Mouse (Mus musculus) limb, embryonic 14.5 days (tissue): ENCODE results near the gene Nceh1. TPM values are rescaled to one million over a fixed set of nuclear protein-coding genes. Genes with fewer than 3 reads are reported as not detected.

Experiments used
- ATAC-seq: fragments of 200-750 bp; cut with Nextera tagmentation; 2 replicates; pipeline ENCODE4 v1.8.0; 2017; ENCODE audit warnings: low read depth, moderate number of reproducible peaks, moderate TSS enrichment; ENCODE audit not compliant: low FRiP score
- DNase-seq: peaks from one replicate; pipeline ENCODE4 v3.0.0-alpha.2; 2015; ENCODE audit warnings: low spot score
- H3K27ac ChIP-seq: fragments of 300-500 bp; sonication (generic); replicated peaks from 2 replicates; pipeline ENCODE4 v1.5.1; 2014; ENCODE audit warnings: low read depth, mild to moderate bottlenecking, low read length, moderate library complexity, mixed read lengths
- H3K27me3 ChIP-seq: fragments of 300-500 bp; sonication (generic); 2 replicates; pipeline ENCODE4 v1.6.1; 2014; ENCODE audit warnings: low read length, mixed read lengths; ENCODE audit not compliant: control insufficient read depth, insufficient read depth
- H3K36me3 ChIP-seq: fragments of 300-500 bp; sonication (generic); 2 replicates; pipeline ENCODE4 v1.6.1; 2014; ENCODE audit warnings: mild to moderate bottlenecking, low read length, moderate library complexity, mixed read lengths; ENCODE audit not compliant: control insufficient read depth, insufficient read depth
- H3K4me1 ChIP-seq: fragments of 300-500 bp; sonication (generic); 2 replicates; pipeline ENCODE4 v1.6.1; 2014; ENCODE audit warnings: antibody characterized with exemption, low read length, mixed read lengths; ENCODE audit not compliant: control insufficient read depth, insufficient read depth
- H3K4me2 ChIP-seq: fragments of 300-500 bp; sonication (generic); replicated peaks from 2 replicates; pipeline ENCODE4 v1.6.1; 2014; ENCODE audit warnings: low read depth, mild to moderate bottlenecking, low read length, moderate library complexity; ENCODE audit not compliant: severe bottlenecking
- H3K4me3 ChIP-seq: fragments of 300-500 bp; sonication (generic); replicated peaks from 2 replicates; pipeline ENCODE4 v1.5.1; 2014; ENCODE audit warnings: low read length
- H3K9ac ChIP-seq: fragments of 300-500 bp; sonication (generic); 2 replicates; pipeline ENCODE4 v1.6.1; 2014; ENCODE audit warnings: mild to moderate bottlenecking, low read depth, low read length, moderate library complexity; ENCODE audit not compliant: severe bottlenecking
- H3K9me3 ChIP-seq: fragments of 300-500 bp; sonication (generic); 2 replicates; pipeline ENCODE4 v1.6.1; 2016; ENCODE audit warnings: low read length; ENCODE audit not compliant: control insufficient read depth
- POLR2A ChIP-seq: fragments of 200-500 bp; IDR thresholded peaks from 2 replicates; pipeline ENCODE4 v1.8.0; 2012; ENCODE audit warnings: inconsistent platforms, mild to moderate bottlenecking, moderate library complexity, borderline replicate concordance; ENCODE audit not compliant: insufficient read depth, insufficient read length; ENCODE audit errors: extremely low read depth
- WGBS: fragments of 180-500 bp; shearing (Covaris S2); extraction: QIAGEN DNeasy Blood & Tissue Kit; methylation state at CpG from one replicate; pipeline ENCODE4 v1.1.7; 2014; 5-methylcytosine and 5-hydroxymethylcytosine counted together
- polyA plus RNA-seq, 2 experiments: library from polyadenylated mRNA; depleted of rRNA in 1 of 2; stranded (reverse) in 1 of 2; unstranded in 1 of 2; fragments of >200 nt; fragmentation: Nextera tagmentation in 1 of 2; extraction: Ambion mirVana in 1 of 2; gene quantifications; 2 replicates each; pipeline versions ENCODE4 v1.2.1 to v1.2.3; 2012 to 2014

The Nceh1 gene
- polyA plus RNA-seq, 2 experiments, result 1.4 to 2.8 TPM

DNA sequence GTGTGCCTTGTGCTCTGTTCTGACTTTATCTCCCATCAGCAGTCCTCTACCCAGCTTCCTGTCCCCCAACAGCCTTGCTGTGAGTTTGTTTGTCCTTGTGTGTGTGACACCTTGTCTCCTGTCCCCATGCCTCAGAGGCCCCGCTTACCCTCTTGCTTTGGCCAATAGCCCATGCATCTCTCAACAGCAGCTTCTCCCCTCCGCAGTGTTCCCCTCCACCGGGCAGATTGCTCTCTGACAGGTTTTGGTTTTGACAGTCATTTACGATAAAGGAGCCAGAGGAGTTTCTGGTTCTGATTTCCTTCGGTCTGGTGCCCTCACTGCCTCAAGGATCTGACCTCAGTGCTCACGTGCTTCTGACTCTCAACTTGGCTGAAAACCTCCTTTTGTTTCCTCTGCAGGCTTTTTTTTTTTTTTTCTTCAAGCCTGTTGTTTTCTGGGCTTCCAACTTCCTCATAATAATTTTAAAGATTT, 11.1 kb downstream of the Nceh1 start:
- no peak overlapping the region for H3K4me2 ChIP-seq
- no peak for TF ChIP-seq POLR2A

DNA sequence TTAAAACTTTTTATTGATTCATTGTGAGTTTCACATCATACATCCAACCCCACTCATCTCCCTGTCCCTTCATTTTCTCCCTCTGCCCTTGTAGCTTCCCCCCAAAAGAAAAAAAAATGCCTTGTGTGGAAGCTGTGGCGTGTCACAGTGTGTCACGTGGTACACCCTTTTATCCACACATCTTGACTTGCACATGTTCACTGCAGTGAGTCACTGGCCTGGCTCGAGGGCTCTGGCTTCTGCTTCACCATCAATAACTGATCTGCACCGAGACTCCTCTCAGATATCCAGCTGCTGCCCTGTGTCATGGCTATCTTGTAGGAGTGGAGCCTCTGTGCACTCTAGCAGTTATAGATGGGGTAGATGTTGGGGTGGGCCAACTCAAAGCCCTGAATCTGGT, 12.4 kb downstream of the Nceh1 start:
- Histone ChIP-seq H3K27me3 (no peaks in the 10 kb centered on the region), H3K4me1 (no peaks in the 10 kb centered on the region), H3K9me3 (no peaks in the 10 kb centered on the region), H3K36me3 (no peaks in the 10 kb centered on the region), H3K4me2 (no peak overlapping the region), H3K27ac (no peak overlapping the region), H3K9ac (no peak overlapping the region), H3K4me3 (no peak overlapping the region)
- TF ChIP-seq POLR2A, result no peak
- WGBS, result 79% methylated on average over 4 of the region's 4 CpGs
- ATAC-seq, result no peak
- DNase-seq, result no peak

More for the DNA sequence above, 11.1 kb downstream of the Nceh1 start:
- Histone ChIP-seq H3K9ac (no peak overlapping the region), H3K9me3 (no peaks in the 10 kb centered on the region), H3K36me3 (no peaks in the 10 kb centered on the region), H3K4me3 (no peak overlapping the region), H3K27ac (no peak overlapping the region), H3K4me1 (no peaks in the 10 kb centered on the region), H3K27me3 (no peaks in the 10 kb centered on the region)
- 42% methylated on average over 6 of the region's 6 CpGs for whole genome bisulfite sequencing
- DNase-seq (no peak), ATAC-seq (no peak)

DNA sequence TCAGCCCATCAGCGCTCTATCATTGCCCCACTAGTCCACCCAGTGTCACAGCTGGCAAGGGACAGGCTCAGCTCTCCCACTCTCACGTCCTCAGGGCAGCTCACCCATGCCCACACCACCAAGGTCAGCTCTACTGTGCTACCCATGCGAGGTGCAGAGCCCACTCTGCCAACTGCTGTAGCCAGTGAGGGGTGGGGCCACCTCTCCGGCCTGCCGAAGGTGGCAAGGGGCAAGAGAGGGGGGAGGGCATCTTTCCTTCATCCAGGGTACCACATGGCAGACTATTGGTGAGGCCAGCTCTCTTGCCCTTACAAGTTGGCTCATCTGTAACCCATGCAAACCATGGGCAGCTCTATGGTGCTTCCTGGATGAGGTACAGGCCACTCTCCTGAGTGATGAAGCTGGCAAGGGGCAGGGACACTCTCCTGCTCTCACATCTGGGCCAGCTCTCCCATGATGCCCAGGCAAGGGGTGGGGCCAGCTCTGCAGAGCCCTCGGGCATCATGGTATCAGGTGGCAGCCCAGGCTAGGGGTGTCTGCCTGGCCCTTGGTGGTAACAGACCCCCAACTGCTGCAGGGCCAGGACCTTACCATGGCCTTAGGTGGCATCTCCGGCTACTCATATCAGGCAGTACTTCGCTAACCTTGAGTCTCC, 12.9 kb downstream of the Nceh1 start:
- Histone ChIP-seq H3K36me3 (no peaks in the 10 kb centered on the region), H3K9me3 (no peaks in the 10 kb centered on the region), H3K27me3 (no peaks in the 10 kb centered on the region), H3K4me2 (no peak overlapping the region), H3K9ac (no peak overlapping the region), H3K27ac (no peak overlapping the region), H3K4me1 (no peaks in the 10 kb centered on the region), H3K4me3 (no peak overlapping the region)
- no peak for TF ChIP-seq POLR2A
- 90% methylated on average over 8 of the region's 8 CpGs for WGBS
- ATAC-seq, result no peak
- no peak for DNase-seq

DNA sequence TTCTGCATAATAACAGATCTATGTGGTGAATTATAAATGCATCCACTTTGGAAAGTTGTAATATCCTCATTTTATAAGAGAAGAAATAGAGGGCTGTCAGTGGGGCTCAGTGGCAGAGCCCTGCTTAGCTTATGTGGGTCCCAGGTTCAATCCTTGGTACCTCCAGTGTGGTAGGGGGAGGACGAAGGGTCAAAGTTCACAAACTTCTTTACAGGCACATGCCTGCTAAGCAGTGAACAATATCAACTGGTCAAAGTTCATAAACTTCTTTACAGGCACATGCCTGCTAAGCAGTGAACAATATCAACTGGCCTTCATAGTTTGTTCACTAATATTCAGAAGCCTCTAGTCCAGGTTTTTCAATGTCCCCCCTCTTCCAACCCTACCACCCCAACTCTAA, 13.8 kb downstream of the Nceh1 start:
- TF ChIP-seq POLR2A, result no peak
- no peak for DNase-seq

DNA sequence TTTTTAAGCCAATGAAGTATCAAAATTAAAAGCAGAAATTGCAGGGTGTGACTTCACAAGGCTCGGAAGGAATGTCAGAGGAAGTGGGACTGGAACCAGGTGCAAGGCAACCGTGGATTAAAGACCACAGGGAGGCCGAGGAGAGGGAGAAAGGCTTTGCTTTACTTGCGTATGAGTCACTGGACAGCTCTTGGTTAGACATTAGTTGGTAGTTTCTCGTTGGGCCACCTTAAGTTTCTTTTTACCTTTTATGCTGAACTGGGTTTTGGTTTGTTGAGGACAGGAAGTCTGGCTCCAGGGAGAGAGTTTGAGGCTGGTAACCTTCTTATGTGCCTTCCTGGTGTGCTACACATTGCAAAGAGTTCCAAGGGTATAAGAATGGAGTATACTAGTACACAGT, 15.1 kb downstream of the Nceh1 start:
- no peaks in the 10 kb centered on the region for H3K36me3 ChIP-seq
- 46% methylated on average over 5 of the region's 5 CpGs for WGBS
- TF ChIP-seq POLR2A, result no peak
- H3K9ac ChIP-seq, result no peak overlapping the region
- no peak for ATAC-seq
- no peak overlapping the region for H3K4me2 ChIP-seq
- DNase-seq, result no peak
- no peaks in the 10 kb centered on the region for H3K27me3 ChIP-seq
- no peak overlapping the region for H3K4me3 ChIP-seq
- no peaks in the 10 kb centered on the region for H3K4me1 ChIP-seq
- no peaks in the 10 kb centered on the region for H3K9me3 ChIP-seq
- no peak overlapping the region for H3K27ac ChIP-seq

More for the DNA sequence above, 13.8 kb downstream of the Nceh1 start:
- WGBS, result 90% methylated on average over 1 of the region's 1 CpGs
- Histone ChIP-seq H3K27me3 (no peaks in the 10 kb centered on the region), H3K4me1 (no peaks in the 10 kb centered on the region), H3K4me3 (no peak overlapping the region), H3K36me3 (no peaks in the 10 kb centered on the region), H3K27ac (no peak overlapping the region), H3K9me3 (no peaks in the 10 kb centered on the region), H3K4me2 (no peak overlapping the region), H3K9ac (no peak overlapping the region)
- ATAC-seq, result no peak
